Mouse (Mus musculus) ES-CJ7 (cell line): Measurements from ENCODE around the gene Erc2.

Experiments
- DNase-seq: peaks from one replicate; pipeline ENCODE4 v3.0.0; 2011; ENCODE audit warnings: low read depth, low spot score

Gene Erc2

DNA sequence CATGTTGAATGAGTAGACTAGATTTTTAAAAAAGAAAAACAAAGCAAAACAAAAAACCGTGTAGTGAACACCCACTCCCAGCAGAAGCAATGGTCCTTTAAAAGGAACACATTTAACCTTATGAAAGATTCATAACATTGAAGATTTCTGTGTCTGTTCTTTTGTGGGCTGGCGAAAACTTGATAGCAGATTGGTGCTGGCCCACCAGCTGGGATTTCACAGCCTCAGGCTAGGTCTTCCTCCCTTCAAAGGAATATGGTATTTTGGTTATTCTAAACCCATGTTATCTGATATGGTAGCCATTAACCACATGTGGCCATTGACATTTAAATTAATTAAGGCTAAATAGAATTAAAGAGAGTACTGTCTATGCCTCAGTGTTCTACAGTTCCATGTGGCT lies 205.9 kb downstream of the Erc2 start:
- DNase-seq: no peak

DNA sequence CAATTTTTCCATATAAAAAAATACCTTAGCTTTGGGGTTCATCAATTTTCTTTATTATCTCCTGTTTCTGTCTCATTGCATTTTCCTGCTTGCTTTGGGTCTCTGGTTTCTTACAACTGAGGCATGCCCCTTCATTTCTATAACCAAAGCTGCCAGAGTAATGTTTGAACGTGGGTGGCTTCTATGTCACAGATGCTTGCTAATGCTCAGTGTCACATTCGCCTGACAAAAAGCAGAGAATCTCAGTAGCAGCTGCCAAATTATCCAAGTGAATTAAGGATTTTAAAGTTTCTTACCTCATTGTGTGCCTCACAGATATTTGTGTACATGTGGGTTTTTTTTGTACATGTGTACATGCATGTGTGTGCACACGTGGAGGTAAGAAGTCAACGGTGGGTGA lies 210.0 kb downstream of the Erc2 start:
- no peak for DNase-seq

DNA sequence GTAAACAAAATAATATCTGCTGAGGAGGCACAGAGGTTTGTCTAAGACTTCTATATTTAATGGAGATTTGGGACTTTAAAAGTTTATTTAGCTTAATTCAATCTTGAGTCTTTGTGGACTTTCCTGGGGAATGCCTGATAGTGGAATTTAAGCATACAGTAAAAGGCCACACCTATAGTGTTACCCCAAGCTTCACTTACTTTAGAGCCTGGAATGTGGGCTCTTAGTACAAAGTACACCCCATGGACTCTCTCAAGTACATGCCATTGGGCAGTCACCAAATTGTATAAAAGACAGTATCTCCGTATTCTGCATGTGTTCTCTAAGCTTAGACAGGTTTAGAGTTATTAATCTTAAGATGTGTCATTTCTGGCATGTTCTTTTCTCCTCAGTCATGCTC lies 213.1 kb downstream of the Erc2 start:
- no peak for DNase-seq

DNA sequence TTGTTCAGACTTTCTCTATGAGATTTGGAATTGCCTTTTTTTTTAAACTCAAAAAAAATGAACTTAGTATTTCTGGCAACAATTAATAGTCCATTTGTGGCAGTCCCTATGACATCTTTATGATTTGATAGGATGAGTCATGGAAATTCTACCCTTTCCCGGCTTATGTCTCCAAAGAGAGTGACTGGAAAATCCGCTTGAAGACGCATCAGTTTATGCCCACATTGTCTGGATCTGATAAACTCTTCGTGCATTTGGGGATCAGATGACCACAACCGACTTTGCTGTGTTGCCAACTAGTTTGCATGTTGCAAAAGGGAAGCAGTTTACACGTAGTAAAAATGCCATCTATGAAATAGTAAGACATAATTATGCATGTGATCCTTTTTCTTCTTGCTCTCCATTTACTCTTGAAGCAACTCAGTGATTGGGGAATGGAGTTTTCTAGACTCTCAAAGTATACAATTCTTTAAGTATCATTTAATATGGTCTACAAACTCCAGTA lies 215.4 kb downstream of the Erc2 start:
- no peak for DNase-seq

DNA sequence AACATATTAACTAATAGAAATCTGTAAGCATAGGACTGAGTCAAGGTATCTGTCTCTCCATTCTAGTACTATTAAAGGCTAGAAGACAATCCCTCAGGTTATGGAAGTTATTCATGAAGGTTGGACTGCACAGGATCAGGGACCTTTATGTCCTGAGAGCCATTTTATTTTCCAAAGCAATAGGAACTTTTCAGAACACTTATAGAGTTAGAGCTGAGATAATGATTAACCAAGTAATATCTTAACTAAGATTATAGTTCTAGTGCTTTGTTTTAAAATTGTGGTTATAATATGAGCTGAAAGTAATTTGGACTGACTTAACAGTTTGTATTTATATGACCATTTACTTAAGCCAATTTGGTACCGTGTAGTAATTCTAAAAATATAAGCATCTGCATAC lies 217.9 kb downstream of the Erc2 start:
- DNase-seq: no peak

DNA sequence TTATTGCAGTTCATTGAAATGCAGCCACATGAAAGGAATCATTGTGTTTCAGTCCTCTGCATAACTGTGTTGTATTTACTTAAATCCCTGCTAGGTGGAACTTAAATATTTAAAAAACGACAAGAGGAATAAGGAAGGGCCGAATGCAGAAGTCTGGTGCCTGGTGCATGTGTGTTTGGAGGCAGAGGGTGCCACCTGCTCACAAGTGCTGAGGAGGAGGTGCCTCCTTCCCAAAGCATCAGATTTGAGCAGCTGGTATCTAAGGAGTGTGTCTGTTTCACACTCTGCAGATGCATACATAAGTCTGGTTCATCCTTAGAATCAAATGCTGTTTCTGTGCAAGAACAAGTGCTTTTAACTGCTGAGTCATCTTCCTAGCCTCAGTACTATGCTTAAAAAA lies 224.6 kb downstream of the Erc2 start:
- DNase-seq: no peak

DNA sequence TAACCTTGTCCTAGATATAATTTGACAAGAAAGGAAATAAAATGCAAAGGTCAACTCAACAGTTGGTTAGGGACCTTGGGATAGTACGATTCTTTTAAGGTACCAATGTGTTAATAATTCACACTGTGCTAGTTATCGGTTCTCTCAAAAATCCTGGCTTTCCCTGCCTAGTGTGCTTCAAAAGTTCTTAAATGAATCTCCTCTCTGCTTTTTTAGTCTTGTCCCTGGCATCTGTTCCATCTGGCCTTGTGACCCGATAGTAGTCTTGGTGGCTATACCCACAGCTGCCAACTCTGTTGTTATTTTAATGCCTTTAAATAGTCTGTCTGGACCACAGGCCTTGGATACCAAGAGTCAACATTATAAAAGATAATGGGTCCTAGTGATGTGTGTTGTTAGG lies 225.1 kb downstream of the Erc2 start:
- DNase-seq: no peak

DNA sequence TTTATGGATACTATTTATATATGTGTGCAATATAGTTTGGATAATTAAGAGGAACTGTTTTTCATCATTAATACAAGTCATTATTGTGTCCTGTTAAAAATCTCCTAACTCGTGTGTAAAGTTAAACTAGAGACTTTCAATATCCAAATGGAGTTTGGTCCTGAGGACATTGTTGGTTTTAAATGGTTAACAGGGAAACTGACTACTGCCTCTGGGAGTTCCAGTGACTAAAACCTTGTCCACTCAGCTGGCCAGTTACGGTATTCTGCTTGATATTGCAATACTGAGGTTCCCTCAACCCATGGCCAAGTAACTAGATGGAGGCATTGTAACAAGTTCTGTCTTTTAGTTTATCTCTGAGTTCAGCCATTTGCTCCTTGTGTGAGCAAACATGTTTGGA lies 229.0 kb downstream of the Erc2 start:
- no peak for DNase-seq

DNA sequence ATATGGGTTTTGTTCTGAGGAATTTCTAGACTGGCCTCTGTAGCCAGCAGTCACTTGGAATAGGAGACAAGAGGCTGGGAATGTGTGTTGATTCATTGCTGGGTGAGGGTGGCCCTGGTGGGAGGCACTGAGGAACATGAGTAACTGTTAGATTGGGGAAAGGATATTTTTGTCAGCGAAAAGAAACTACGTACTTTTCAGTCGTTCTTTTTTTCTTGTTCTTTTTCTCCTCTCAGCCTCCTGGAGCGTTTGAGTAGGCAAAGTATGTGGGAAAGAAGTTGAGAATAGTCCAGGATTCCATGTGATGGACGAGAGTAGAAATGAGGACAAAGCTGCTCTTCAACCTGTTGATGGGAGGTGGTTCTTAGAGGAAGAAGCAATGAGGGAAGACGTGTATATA lies 230.4 kb downstream of the Erc2 start:
- no peak for DNase-seq

DNA sequence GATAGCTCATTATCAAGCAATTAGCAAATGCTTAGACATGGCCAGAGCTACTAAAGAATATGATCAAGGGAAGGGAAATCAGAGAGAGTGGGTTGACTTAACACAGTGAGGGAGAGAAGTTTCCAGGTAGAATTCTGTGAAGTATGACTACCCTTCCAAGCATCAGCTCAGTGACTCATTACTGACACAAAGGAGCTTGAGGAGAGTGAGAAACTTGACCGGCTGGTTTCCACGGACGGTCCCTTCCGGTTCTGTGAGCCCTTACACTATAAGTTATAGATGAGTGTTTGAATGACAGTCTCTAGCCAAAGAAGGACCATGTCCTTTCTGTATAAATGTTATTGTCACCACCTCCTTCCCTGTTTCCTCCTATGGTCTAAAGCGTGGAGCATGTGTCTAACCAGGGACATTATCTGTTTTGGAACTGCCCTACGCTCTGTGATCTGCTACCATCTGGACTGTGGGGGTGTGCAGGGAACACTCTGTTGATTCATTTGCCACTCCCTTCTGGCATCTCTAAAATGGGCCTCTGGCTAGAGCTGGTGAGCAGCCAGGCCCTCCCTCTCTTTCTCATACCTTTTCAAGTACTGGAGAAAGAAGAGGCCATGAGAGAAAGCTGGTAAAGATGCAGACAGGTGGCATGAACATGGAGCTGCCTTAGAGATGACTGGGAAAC lies 238.3 kb downstream of the Erc2 start:
- DNase-seq: no peak

DNA sequence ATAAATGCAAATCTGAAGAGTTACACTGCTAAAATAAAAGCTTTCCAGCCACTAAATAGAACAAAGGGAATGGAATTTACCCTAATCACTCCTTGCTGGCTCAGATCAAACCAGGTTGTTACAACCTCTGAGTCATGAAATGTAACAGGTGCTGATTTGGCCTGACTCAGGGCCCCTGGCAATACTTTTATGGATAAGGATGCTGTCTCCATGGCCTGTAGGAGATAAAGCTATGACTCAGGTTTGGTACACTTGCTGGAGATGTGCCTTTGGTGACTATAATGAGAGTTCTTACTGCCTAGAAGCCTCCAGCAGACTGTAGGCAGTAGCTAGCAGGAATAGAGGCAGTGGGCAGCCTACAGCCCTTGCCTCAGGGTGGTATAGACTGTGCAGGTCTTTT lies 240.1 kb downstream of the Erc2 start:
- no peak for DNase-seq

DNA sequence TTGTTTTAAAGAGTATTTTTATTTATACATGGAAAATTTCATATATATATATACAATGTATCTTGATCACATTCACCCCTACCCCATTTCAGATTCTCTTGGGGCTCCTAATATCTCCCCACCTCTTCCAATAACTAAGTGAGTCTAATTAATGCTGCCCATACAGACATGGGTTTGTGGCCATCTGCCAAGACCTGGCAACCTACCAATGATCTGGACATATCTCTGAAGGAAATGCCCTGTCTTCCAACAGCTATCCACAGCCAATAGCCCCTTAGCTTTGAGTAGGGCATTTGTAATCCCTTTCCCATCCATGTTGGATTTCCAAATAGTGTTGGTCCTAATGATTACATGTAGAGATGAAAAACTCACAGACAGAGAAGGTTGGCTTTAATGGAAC lies 245.2 kb downstream of the Erc2 start:
- no peak for DNase-seq

DNA sequence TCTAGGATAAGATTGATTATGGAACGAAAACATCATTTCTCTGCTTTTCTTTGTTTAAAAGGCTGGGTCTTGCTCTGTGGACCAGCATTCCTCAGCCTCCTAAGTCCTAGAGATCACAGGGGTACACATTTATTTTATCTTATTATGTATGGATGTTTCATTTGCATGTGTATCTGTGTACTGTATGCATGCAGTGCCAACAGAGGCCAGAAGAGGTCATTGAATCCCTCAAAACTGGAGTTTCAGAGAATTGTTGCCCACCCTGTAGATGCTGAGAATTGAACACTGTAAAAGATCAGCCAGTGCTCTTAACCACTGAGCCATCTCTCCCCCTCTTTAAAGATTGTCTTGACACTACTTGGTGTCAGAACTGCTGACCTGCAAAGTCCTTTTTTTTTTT lies 251.4 kb downstream of the Erc2 start:
- no peak for DNase-seq

DNA sequence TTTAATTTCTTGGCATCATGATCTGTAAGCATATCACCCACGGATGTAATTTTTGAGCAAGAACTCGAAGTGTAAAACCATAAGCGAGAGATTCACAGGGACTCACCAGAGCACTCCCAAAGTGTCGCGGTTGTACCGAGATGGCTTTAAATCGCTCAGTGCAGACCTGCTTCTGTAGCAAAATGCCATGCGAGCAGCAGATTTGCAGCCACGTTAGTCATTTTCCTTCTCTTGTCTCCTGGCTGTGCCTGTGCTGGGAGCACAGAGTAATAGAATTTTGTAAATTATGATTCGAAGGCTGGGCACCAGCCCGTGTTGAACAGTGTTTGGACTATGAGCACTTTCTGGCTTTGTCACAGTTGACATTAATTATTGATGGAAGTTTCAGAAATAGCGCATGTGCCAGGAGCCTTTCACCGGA lies 253.8 kb downstream of the Erc2 start:
- DNase-seq: no peak

DNA sequence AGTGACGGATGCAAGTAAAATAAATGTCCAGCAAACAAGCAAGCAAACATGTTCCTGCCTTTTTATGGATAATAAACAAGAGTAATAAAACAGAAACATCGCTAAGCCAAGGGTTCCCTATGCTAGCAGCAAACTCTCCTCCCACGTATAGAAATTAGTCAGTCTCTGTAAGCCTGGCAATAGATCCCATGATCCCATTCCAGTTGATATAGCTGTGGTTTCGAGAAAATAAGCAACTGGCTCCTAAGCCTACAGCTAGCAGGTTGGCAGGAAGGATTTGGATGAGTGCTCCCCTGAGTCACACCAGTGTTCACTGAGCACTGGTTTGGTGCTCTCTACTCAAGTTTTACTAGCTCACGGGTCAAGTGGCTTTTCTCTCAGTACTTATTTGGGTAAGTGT lies 259.7 kb downstream of the Erc2 start:
- no peak for DNase-seq

DNA sequence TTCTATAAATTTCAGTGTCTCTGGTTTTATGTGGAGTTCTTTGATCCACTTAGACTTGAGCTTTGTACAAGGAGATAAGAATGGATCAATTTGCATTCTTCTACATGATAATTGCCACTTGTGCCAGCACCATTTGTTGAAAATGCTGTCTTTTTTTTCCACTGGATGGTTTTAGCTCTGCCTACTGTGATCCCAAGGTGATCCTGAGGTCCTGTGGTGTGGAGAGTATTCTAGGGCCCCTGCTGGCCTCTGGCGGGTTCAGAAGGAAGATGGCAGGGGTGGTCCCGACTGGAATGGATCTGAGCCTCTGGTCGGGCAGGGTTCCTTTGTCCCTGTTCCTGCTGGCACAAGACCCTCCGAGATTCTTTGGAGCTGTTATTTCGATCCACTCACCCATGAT lies 264.1 kb downstream of the Erc2 start:
- DNase-seq: peak; percentile 44

DNA sequence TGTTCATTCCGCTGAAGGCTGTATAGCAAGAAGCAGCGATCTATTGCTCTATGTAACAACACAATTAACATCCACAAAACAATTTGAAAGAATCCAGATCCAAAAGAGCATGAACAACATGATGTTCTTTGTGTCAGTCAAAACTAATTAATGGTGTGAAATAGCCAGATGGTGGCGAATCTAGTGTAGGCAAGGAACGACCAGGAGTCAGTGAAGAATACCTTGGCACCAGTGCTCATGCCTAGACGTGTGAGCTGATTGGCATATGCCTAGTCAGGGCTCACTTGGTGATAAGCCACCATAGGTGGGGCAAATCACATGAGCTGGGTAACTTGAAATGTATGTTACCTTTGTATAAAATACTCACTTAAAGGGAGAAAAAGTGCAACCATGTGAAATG lies 265.3 kb downstream of the Erc2 start:
- DNase-seq: no peak

DNA sequence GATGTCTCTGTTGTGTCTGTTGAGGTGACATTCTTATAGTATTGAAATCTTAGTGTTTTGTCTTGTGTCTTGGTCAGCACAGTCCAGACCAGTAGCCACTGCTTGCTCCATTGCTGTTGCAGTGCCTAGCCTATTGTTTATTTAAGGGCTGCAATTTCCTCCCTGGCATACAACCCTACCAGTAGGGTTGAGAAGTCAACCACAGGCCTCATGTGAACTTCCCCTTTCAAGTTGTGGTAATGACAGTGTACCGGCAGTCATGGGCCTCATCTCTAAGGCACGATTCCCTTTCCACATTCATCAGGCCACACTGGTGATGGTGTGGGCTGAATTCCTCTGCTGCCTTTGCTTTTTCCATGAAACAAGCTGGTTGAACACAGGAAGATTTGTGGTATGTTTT lies 267.4 kb downstream of the Erc2 start:
- no peak for DNase-seq

DNA sequence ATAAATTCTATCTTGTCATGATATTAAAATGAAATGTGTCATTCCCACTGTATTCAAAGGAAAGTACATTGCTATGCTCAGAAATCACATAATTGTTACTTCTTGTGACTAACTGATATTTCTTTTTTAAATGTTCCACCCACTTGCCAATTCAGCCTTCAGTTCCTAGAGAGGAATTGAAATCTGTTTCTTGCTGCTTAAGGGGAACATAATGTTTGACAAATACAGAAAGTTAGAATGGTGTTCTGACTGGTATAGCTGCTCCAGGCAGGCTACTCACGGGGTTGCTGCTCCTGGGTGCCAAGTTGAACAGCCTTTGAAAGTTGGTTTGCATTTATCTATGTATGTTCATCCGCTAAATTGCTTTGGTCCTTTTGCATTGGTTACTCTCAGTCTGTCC lies 270.2 kb downstream of the Erc2 start:
- no peak for DNase-seq

DNA sequence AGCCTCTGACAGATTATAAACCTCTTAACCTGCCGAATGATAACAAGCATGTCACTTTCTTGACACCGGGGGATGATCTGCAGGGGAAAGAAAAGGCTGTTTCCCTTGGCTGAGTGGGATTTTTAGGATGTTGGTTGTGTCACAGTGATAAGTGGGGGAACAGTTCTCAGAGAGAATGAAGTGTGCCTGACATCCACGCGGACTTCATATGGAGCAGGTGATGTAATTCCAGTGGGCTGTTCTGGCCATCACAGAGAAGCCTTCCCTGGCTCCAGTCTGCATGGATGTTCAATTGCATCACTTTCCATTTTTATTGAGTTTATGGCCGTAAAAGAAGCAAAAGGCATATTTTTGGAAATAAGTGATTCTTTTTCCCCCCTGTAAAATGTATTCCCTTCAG lies 279.5 kb downstream of the Erc2 start:
- DNase-seq: no peak

DNA sequence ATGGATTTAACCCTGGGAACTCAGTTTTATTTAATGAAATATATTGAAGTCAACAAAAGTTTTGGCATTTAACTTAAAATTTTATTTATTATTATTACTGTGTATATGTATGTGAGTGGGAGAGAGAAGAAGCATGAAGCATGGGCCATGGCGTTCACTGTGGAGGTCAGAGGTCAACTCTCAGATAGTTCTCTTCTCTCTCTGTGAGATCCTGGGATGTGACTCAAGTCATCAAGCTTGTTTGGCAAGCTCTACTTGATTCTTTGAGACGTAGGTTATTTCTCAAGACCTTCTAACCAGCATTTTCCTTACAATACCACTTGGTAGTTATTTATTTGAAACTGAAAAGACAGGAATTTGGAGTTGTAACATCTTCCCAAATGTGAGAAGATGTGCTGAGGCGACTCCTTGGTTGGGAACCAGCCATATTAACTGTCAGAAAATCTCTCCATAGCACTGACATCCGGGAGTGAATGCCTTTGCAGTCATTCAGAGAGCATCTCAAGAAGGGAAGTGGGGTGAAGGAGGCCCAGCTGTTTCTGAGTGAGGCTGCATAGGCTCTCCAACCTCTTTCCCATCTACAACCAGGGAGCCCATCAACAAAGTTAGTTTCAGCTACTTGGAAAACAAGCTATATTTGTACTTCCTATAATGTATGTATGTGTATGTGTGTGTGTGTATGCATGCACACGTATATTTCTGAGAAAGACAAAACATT lies 299.6 kb downstream of the Erc2 start:
- no peak for DNase-seq

DNA sequence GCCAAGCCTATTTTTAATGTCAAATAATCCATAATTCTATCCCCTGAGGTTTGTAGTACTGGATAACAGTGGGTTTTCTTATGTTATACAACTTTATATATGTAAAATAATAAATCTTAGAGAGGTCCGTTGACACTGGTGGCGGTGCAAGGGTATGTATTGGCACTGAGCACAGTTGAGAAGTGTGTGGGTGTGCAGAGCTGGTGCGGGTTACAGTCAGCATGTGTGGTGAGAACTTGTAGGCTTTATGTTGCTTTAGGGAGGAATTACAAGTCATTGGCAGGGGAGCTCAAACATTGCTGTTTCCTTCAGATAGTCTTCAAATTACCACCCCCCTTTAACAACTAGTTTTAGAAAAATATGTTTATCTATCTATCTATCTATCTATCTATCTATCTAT lies 305.1 kb downstream of the Erc2 start:
- no peak for DNase-seq

DNA sequence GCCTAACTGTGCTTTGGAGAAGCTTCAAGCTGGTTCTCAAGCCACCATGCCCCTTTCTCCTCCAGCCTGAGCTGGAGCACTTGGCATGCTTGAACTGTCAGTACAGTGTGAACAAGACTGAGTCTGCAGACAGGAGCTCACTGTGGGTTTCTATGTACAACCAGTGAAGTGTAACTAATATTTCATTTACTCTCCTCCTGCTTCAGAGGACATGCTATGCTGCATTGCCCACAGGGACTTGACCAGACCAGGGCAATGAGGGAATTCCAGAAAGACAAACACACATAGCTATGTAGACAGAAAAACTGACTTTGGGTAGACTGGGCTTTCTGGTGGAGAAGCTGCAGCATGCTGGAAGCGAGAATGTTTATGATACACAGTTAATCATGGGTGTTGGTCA lies 311.3 kb downstream of the Erc2 start:
- no peak for DNase-seq

DNA sequence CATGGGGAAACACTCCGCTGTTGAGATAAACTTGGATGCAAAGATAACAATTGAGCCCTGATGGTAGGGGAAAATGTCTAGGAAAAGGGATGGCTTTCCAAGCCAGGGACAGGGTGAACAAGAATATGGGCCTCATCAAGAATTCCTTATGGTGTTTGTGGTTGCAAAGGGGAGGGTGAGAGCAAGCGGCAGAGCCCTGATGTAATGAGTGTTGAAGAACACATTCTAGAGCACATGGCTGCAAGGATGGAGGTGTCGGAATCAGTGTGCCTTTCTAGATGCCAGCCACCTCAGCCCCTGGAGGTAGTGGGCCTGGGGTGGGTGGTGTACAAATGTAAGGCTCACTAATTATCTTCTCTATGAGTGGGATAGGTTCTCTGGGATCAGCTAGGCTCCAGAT lies 313.5 kb downstream of the Erc2 start:
- no peak for DNase-seq
